Mouse (Mus musculus) ES-E14 (cell line): Measurements from ENCODE around the gene Atrip.

Experiments
- HCFC1 ChIP-seq: IDR thresholded peaks from 2 replicates; pipeline ENCODE4 v1.6.1; 2012; ENCODE audit warnings: low read length, inconsistent platforms, borderline replicate concordance; ENCODE audit not compliant: insufficient read depth
- ZNF384 ChIP-seq: IDR thresholded peaks from 2 replicates; pipeline ENCODE4 v1.6.1; 2012; ENCODE audit warnings: low read depth, low read length, inconsistent platforms

- TF ChIP-seq ZNF384 (no peak), HCFC1 (no peak)
Measured at GRCm38 (mm10) chr9:109111101-109111500, 37.2 kb upstream of the Atrip start.
